Mouse (Mus musculus) heart, adult 2 months (tissue): ENCODE data around the gene Alpk3. TPM values are rescaled to one million over a fixed set of nuclear protein-coding genes. Genes with fewer than 3 reads are reported as not detected.
A peak's percentile ranks its signal among the peaks of the same experiment; 100 is the strongest.

Source experiments
- DNase-seq, 2 experiments: peaks; one replicate each; pipeline ENCODE4 v3.0.0; 2021
- H3K27ac ChIP-seq: fragments of 200-600 bp; 2 replicates; pipeline ENCODE4 v1.8.1; 2022
- H3K27me3 ChIP-seq: fragments of 200-500 bp; 2 replicates; pipeline ENCODE4 v1.6.1; 2012; ENCODE audit warnings: mild to moderate bottlenecking, low read length, inconsistent platforms, mixed read lengths; ENCODE audit not compliant: control insufficient read depth, insufficient read depth
- H3K36me3 ChIP-seq: fragments of 200-500 bp; 2 replicates; pipeline ENCODE4 v1.6.1; 2012; ENCODE audit warnings: low read length, inconsistent platforms; ENCODE audit not compliant: control insufficient read depth, insufficient read depth
- H3K4me1 ChIP-seq: fragments of 200-500 bp; 2 replicates; pipeline ENCODE4 v1.6.1; 2011; ENCODE audit warnings: low read length; ENCODE audit not compliant: control insufficient read depth, insufficient read depth
- H3K4me3 ChIP-seq: fragments of 200-600 bp; 2 replicates; pipeline ENCODE4 v1.8.1; 2022
- H3K79me2 ChIP-seq: fragments of 200-500 bp; replicated peaks from 2 replicates; pipeline ENCODE4 v1.6.1; 2012; ENCODE audit warnings: mild to moderate bottlenecking, inconsistent platforms, low read length, moderate library complexity, mixed read lengths; ENCODE audit not compliant: control insufficient read depth, insufficient read depth
- H3K9ac ChIP-seq: fragments of 200-500 bp; 2 replicates; pipeline ENCODE4 v1.6.1; 2012; ENCODE audit warnings: low read depth, mild to moderate bottlenecking, control low read depth, inconsistent platforms, low read length, mixed read lengths
- CTCF ChIP-seq: fragments of 200-600 bp; IDR thresholded peaks from 2 replicates; pipeline ENCODE4 v1.8.1; 2022; ENCODE audit warnings: antibody characterized with exemption, mild to moderate bottlenecking, moderate library complexity
- EP300 ChIP-seq: fragments of 200-500 bp; IDR thresholded peaks from 2 replicates; pipeline ENCODE4 v1.6.1; 2011; ENCODE audit warnings: low read depth, low read length, control low read depth; ENCODE audit not compliant: insufficient read depth
- POLR2A ChIP-seq: fragments of 200-500 bp; IDR thresholded peaks from 2 replicates; pipeline ENCODE4 v1.6.1; 2011; ENCODE audit warnings: mild to moderate bottlenecking, low read depth, low read length, control low read depth; ENCODE audit not compliant: insufficient read depth
- WGBS: fragments of 180-500 bp; shearing (Covaris S2); methylation state at CpG from one replicate; pipeline ENCODE4 v1.1.7; 2018; 5-methylcytosine and 5-hydroxymethylcytosine counted together
- intact Hi-C: fragments of 180-260 bp; cut with DNase I; formaldehyde crosslinking; loops from one replicate; pipeline ENCODE4 v1.15.1; 2025
- polyA plus RNA-seq: library from polyadenylated mRNA; depleted of rRNA; stranded (reverse); fragments of >200 nt; gene quantifications from 2 replicates; pipeline ENCODE4 v1.2.3, GENCODE M21; 2012
- total RNA-seq, 2 experiments: library from RNA; stranded (reverse); gene quantifications; 2 replicates each; pipeline ENCODE4 v1.2.3; 2021

Gene Alpk3
- total and polyA plus RNA-seq, 3 experiments, result 32.3 to 137 (median 117) TPM

GRCm38 (mm10) chr7:81110791-81111190 is 53.4 kb downstream of the Alpk3 start:
- Histone ChIP-seq H3K27me3 (no peaks in the 10 kb centered on the region), H3K4me1 (peaks cover 8% of the 10 kb centered on the region), H3K79me2 (no peaks in the 10 kb centered on the region), H3K9ac (no peak overlapping the region), H3K4me3 (no peak overlapping the region), H3K27ac (peak overlapping the region; percentile 74), H3K36me3 (no peaks in the 10 kb centered on the region)
- intact Hi-C loops, result loop anchor here (2.0 kb wide), 1 partner anchor 22 kb away; no protein-coding TSS in a partner anchor
- no peak for DNase-seq
- TF ChIP-seq EP300 (no peak), CTCF (no peak), POLR2A (no peak)
- 66% methylated on average over 4 of the region's 4 CpGs for WGBS

DNA sequence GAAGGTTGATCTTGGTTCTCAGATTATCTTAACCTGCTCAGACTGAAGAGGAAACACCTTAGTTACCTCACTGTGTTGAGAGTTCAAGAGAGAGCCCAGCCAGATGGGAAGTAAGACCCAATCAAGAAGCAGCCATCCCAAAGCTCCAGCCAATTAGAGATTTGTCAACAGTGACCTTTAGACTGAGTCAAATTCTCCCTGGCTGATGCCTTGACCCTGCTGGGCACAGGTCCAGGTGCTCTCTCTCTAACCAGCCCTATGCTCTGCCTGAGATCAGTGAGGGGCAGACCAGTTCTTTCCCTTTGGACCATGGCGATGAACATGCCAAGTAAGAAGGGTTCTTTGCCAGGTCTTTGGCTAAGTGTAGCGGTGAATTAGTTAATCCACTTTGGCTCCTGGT is 54.3 kb downstream of the Alpk3 start:
- Histone ChIP-seq H3K4me3 (no peak overlapping the region), H3K79me2 (no peaks in the 10 kb centered on the region), H3K27me3 (no peaks in the 10 kb centered on the region), H3K27ac (peak overlapping the region; percentile 17), H3K36me3 (no peaks in the 10 kb centered on the region), H3K4me1 (peaks cover 8% of the 10 kb centered on the region), H3K9ac (no peak overlapping the region)
- intact Hi-C loops, result loop anchor here (2.0 kb wide), 1 partner anchor 21 kb away; no protein-coding TSS in a partner anchor
- no peak for DNase-seq
- 90% methylated on average over 2 of the region's 2 CpGs for WGBS
- no peak for TF ChIP-seq CTCF
- TF ChIP-seq POLR2A, result no peak
- no peak for TF ChIP-seq EP300

DNA sequence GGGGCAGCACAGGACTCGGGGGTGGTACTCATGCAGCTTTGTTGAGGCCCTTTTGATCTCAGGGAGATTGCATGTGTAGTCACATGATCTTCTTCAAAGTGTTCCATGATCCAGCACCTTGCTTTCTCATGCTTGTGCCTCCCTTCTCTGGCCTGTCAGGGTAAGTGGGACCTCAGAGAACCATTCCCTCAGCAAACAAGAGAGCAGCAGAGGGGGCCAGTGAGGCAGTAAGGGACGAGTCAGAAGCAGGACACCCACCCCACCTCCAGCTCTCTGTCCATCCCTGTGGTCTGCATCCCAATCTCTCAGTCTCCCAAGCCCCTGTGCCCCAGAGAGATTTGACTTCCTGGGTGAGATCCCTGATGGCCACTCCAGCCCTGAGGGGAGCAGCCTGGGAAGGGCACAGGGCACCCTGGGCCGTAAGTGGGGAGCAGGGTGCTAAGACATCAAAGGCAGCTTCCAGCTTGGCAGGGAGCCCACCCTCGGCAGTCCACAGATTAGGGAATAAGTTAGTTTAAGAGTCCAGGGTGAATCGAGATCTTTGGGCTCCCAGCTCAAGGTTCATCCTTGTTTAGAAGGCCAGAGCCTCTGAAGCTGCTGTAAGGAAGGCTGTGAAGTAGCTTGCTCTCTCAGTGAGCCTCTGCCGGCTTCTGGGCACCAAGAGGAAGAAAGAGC is 55.4 kb downstream of the Alpk3 start:
- intact Hi-C loops, result no loop called here
- Histone ChIP-seq H3K27ac (no peak overlapping the region), H3K79me2 (no peaks in the 10 kb centered on the region), H3K4me3 (no peak overlapping the region), H3K4me1 (peaks cover 8% of the 10 kb centered on the region), H3K36me3 (no peaks in the 10 kb centered on the region), H3K27me3 (no peaks in the 10 kb centered on the region), H3K9ac (no peak overlapping the region)
- no peak for TF ChIP-seq POLR2A
- TF ChIP-seq EP300, result no peak
- TF ChIP-seq CTCF, result peak; percentile 40
- DNase-seq, result no peak
- 49% methylated on average over 6 of the region's 6 CpGs for WGBS

- Histone ChIP-seq H3K4me3 (no peak within 1 kb of the TSS), H3K4me1 (peaks cover 6% of the 10 kb centered on the region), H3K9ac (no peak within 1 kb of the TSS), H3K79me2 (no peaks in the 10 kb centered on the region), H3K27ac (no peak within 1 kb of the TSS), H3K27me3 (no peaks in the 10 kb centered on the region), H3K36me3 (no peaks in the 10 kb centered on the region)
- intact Hi-C loops, result no loop called here
- WGBS, result 68% methylated on average over 6 of the region's 6 CpGs
- no peak for TF ChIP-seq EP300
- TF ChIP-seq POLR2A, result no peak
- TF ChIP-seq CTCF, result no peak
- no peak for DNase-seq
Observed at GRCm38 (mm10) chr7:81114555-81114954, 57.2 kb downstream of the Alpk3 start, which contains the start of gene Slc28a1. Gene Slc28a1 (plus strand): TSS chr7:81114799.

- no peak for DNase-seq
- Histone ChIP-seq H3K9ac (no peak overlapping the region), H3K79me2 (no peaks in the 10 kb centered on the region), H3K4me3 (no peak overlapping the region), H3K4me1 (peaks cover 4% of the 10 kb centered on the region; the same call in 1 of the 2 replicates), H3K36me3 (no peaks in the 10 kb centered on the region), H3K27ac (no peak overlapping the region), H3K27me3 (no peaks in the 10 kb centered on the region)
- no peak for TF ChIP-seq POLR2A
- no peak for TF ChIP-seq CTCF
- 86% methylated on average over 3 of the region's 3 CpGs for WGBS
- intact Hi-C loops, result no loop called here
Observed at GRCm38 (mm10) chr7:81121099-81121498, 63.7 kb downstream of the Alpk3 start.

DNA sequence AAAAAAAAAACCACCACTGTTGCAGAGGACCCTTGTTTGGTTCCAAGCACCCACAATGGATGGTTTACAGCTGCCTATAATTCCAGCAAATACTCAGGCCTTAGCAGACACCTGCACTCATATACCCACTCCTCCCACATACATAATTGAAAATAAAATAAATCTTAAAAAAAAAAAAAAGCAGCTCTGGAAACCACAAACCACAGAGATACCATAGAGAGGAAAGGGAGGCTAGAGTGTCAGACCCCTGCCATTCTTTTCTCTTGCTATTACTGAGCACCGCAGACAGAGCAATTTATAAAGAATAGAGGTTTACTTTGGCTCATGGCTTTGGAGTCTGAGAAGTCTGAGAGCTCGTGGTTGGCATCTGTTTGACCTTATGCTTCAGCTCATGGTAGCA is 65.4 kb downstream of the Alpk3 start:
- TF ChIP-seq CTCF (no peak), EP300 (no peak), POLR2A (no peak)
- no peaks in the 10 kb centered on the region for H3K36me3 ChIP-seq
- peaks cover 4% of the 10 kb centered on the region; the same call in 1 of the 2 replicates for H3K4me1 ChIP-seq
- H3K79me2 ChIP-seq, result no peaks in the 10 kb centered on the region
- intact Hi-C loops, result no loop called here
- no peak overlapping the region for H3K9ac ChIP-seq
- H3K4me3 ChIP-seq, result no peak overlapping the region
- WGBS, result 61% methylated on average over 2 of the region's 2 CpGs
- H3K27ac ChIP-seq, result no peak overlapping the region
- no peaks in the 10 kb centered on the region for H3K27me3 ChIP-seq
- DNase-seq, result no peak
